Mouse (Mus musculus): ENCODE measurements around the gene Tbcd. TPM values are rescaled to one million over a fixed set of nuclear protein-coding genes. Genes with fewer than 3 reads are reported as not detected.

Gene Tbcd
- polyA plus RNA-seq, 1 experiment = 51.3 TPM

DNA sequence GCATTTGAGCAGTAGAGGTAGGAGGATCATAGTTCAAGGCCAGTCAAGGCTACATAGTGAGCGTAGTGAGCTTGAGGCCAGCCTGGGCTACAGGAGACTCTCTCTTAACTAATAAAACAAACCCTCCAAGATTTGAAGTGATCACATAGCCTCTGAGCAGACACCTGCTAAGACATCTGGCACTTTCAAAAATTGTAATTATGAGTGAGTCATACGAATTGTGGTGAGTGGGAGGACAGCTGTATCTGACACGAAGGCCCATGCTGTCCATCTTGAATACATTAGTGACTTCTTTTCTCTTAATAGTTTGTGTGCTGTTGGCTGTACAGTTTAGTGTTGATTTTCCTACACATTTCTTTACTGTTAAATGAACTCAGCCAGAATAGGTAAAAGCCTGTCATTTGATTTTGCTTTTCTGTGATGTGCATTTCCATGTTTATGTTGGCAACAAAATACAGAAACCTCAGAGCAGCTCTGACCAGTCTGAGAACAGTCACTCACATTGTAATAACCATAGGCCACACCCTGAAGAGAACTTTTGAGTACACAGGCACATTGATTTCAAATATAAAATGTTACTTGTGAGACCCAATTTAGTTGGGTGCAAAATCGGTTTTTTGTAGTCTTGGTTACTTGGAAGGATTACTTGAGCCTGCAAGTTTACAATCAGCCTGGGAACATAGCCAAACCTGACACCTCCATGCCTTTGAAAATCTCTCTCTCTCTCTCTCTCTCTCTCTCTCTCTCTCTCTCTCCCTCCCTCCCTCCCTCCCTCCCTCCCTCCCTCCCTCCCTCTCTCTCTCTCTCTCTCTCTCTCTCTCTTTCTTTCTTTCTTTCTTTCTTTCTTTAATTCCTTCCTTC lies 50.5 kb downstream of the Tbcd start:
- 67% methylated on average over 4 of the region's 4 CpGs for WGBS
- TF ChIP-seq POLR2A (IDR thresholded peaks at IDR 0.05; ENCODE audit: borderline replicate concordance, extremely low read depth, low read depth, low read length) = no peak
- no peak for TF ChIP-seq CTCF (IDR thresholded peaks at IDR 0.05; ENCODE audit: insufficient read depth, low read length)
- H3K4me3 ChIP-seq (replicated peaks; ENCODE audit: extremely low read depth, low read depth, low read length) = no peak overlapping the region
- DNase-seq = no peak
- H3K4me1 ChIP-seq (ENCODE audit: control insufficient read depth, insufficient read depth, low read length) = no peaks in the 10 kb centered on the region

DNA sequence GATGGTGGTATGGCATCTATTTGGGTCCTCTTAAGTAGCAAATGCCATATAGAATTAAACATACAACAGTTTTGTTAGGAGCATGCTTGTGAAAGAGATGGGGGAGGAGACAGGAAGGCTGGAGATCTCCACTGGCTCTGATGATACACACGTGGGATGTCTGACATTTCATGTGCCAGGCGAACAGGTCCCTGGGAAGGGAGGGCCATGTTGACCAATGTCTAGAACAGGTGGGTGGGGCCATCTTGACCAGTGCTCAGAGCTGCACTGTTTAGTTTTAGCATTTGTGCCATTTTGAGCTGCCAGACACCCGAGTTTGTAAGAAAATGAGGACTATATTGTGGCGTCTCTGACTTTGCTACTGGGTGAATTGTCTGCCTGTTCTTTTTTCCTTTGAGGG lies 56.7 kb downstream of the Tbcd start:
- 0 out of 2 replicates have a peak, but pooled peaks cover 5% of the 10 kb centered on the region for H3K4me1 ChIP-seq (ENCODE audit: control insufficient read depth, insufficient read depth, low read length)
- 55% methylated on average over 4 of the region's 4 CpGs for WGBS
- TF ChIP-seq POLR2A (IDR thresholded peaks at IDR 0.05; ENCODE audit: borderline replicate concordance, extremely low read depth, low read depth, low read length) = no peak
- no peak for TF ChIP-seq CTCF (IDR thresholded peaks at IDR 0.05; ENCODE audit: insufficient read depth, low read length)
- no peak for DNase-seq
- H3K4me3 ChIP-seq (replicated peaks; ENCODE audit: extremely low read depth, low read depth, low read length) = no peak overlapping the region

DNA sequence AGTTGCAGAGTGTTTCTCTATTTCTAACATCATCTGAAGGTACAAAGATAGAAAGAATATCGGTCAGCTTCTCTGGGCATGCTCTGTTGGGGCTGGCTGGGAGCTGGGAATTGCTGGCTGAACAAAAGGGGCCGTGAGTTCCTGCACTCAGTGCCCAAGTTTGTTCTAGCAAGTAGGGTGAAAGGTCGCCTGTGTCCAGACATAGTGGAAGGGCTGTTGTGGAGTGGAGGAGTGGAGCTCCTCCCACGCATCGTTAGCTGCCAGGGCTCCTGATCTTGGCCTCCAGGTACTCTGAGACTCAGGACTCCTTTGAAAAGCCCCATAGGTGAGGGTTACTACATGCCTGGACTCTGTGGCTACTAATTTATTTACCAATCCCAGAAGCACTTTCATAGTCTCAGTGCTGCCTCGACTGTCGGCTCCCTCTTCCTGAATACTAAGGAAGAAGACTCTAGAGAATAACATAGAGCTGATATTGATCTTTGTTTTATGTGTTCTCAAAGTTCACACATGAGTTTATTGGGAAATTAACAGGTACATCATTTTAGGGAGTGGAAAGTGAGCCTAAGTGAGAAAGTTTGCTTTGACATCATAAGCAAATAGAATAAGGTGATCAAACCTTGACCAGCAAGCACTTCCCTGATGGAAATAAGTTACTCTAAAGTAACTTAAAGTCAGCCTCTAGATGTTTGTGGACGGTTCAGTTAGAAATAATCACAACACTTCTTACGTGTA lies 58.9 kb downstream of the Tbcd start:
- H3K4me3 ChIP-seq (replicated peaks; ENCODE audit: extremely low read depth, low read depth, low read length) = no peak overlapping the region
- DNase-seq = no peak
- 69% methylated on average over 9 of the region's 9 CpGs for WGBS

DNA sequence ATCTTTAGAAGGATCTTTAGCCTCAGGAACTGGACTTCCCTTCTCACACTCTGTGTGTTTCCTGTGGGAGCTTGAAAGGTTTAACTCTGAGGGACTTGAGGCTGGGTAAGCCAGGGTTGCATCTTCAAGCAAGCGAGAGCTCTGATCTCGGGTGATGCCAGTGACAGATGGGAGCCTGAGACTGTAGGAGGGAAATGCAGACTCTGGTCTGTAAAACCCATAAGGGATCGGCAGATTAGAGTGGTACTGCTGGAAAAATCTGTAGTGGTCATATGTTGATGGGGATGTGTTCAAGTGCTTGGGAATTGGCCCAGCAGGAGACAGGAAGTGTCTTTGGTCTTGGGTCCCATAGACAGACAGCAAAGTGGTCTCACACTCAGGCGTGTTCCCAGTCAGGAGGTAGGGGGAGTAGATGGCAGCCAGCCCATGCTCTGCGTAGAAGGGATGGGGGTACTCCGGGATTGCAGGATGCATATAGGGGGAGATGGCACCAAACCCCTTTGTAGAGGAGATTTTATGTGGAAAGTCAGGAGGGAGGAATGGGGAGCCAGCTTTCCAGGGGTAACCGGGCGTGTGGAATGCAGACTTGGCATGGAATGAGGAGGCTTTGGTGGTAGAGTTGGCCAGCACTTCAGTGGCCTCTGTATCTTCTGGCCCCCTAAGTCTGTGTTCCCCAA lies 61.3 kb downstream of the Tbcd start:
- Histone ChIP-seq H3K4me1 (ENCODE audit: control insufficient read depth, insufficient read depth, low read length) (0 out of 2 replicates have a peak, but pooled peaks cover 5% of the 10 kb centered on the region), H3K4me3 (replicated peaks; ENCODE audit: extremely low read depth, low read depth, low read length) (no peak overlapping the region)
- no peak for DNase-seq
- WGBS = 87% methylated on average over 8 of the region's 8 CpGs
- no peak for TF ChIP-seq POLR2A (IDR thresholded peaks at IDR 0.05; ENCODE audit: borderline replicate concordance, extremely low read depth, low read depth, low read length)

More for the DNA sequence above, 58.9 kb downstream of the Tbcd start:
- H3K4me1 ChIP-seq (ENCODE audit: control insufficient read depth, insufficient read depth, low read length) = 0 out of 2 replicates have a peak, but pooled peaks cover 5% of the 10 kb centered on the region
- TF ChIP-seq POLR2A (IDR thresholded peaks at IDR 0.05; ENCODE audit: borderline replicate concordance, extremely low read depth, low read depth, low read length) (no peak), CTCF (IDR thresholded peaks at IDR 0.05; ENCODE audit: insufficient read depth, low read length) (no peak)

DNA sequence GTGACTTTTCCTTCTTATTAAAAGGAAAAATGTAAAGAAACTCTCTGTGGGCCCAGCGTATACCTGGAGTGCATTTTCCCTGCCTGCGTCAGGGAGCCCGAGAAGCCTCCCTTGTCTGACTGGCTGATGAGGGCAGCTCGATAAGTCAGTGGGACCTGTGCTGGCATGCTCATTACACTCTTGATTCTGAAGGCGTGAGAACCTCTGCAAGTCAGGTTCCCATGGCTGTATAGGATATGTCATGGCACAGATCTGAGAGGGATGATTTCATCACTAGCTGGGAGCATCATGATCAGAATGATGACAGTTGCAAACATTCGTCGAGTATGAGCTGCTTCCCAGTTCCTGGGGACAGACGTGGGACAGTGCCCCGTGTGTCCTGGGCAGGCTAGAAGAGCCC lies 64.2 kb downstream of the Tbcd start:
- no peak overlapping the region for H3K4me3 ChIP-seq (replicated peaks; ENCODE audit: extremely low read depth, low read depth, low read length)
- 83% methylated on average over 9 of the region's 9 CpGs for WGBS
- no peaks in the 10 kb centered on the region for H3K4me1 ChIP-seq (ENCODE audit: control insufficient read depth, insufficient read depth, low read length)
- no peak for DNase-seq
- TF ChIP-seq CTCF (IDR thresholded peaks at IDR 0.05; ENCODE audit: insufficient read depth, low read length) = no peak
- no peak for TF ChIP-seq POLR2A (IDR thresholded peaks at IDR 0.05; ENCODE audit: borderline replicate concordance, extremely low read depth, low read depth, low read length)

DNA sequence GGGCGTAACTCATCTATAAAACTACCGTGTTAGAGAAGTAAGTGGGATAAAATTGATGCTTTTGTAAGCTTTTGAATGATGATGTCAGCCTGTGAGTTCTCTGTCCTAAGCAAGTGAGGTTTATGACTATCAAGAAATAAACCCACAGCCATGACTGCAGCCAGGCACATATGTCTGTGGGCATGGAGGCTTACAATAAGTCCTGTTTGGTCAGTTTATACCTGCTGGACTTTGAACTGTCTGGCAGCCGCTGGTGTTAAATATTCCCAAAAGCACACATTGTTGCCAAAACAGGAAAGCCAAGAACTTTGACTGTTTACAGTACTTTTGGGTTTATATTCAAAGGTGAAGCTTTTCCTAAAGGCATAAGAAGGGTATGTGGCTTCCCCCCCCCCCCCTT lies 65.2 kb downstream of the Tbcd start:
- 72% methylated on average over 3 of the region's 3 CpGs for WGBS
- no peaks in the 10 kb centered on the region for H3K4me1 ChIP-seq (ENCODE audit: control insufficient read depth, insufficient read depth, low read length)
- TF ChIP-seq CTCF (IDR thresholded peaks at IDR 0.05; ENCODE audit: insufficient read depth, low read length) (no peak), POLR2A (IDR thresholded peaks at IDR 0.05; ENCODE audit: borderline replicate concordance, extremely low read depth, low read depth, low read length) (no peak)
- no peak for DNase-seq
- no peak overlapping the region for H3K4me3 ChIP-seq (replicated peaks; ENCODE audit: extremely low read depth, low read depth, low read length)

DNA sequence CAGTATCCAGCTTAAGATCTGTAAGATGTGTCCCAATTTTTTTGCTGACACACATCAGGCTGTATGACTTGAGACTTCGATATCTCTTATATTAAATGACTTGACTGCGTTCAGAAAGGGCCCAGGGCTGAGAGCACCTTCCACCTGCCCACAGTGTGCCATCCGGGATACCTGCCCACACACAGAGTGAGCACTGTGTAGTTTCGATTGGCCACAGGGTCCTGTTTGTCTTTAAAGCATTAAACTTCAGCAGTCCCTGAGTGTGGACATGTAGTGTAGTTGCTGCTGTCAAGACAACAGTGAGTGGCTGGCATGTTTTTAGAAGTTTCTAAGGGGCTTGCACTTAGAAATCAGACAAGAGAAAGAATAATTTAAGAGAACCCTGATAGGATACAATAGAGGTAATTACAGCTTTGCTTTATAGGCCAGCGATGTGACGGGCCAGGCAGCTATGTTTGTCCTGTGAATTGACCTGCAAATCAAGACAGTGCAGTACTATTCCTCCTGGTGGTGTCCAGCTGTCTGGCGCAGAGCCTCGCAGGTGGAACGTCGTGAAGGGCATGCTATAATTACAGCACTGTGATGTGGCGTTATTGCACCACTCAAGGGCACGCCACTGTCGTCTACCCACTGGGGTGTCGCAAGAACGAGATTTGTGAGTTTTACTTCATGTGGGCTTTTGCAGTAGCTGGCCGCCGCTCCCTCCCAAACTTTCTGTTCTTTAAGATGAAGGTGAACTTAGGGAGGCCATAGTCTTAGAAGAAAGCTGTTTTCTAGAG lies 66.1 kb downstream of the Tbcd start:
- DNase-seq = peak; percentile 25
- Histone ChIP-seq H3K4me3 (replicated peaks; ENCODE audit: extremely low read depth, low read depth, low read length) (peak overlapping the region; percentile 23), H3K4me1 (ENCODE audit: control insufficient read depth, insufficient read depth, low read length) (no peaks in the 10 kb centered on the region)
- TF ChIP-seq CTCF (IDR thresholded peaks at IDR 0.05; ENCODE audit: insufficient read depth, low read length) (no peak), POLR2A (IDR thresholded peaks at IDR 0.05; ENCODE audit: borderline replicate concordance, extremely low read depth, low read depth, low read length) (no peak)
- WGBS = 69% methylated on average over 17 of the region's 17 CpGs

DNA sequence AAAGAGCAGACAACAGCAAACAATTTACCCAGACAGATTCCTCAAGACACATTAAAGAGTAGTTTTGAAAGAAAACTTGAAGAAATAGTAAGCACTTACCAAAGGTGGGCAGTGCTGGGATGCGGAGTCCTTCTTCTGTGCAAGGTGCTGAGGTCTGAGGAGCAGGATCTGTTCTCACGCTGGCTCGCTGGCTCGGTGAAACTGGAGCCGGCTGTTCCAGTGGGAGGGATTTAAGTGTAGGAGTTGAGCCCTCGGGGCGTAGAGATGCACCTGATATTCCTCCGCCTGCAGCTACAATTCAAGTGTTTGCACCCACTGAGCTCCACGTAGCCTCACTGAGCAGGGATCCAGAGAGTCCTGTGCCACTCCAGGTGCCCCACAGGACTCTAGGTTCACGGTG lies 67.4 kb downstream of the Tbcd start, which contains the start of gene Zfp750:
Gene Zfp750, minus strand, starts transcription at position 203 of the 400 bp plus-strand sequence.
- H3K4me1 ChIP-seq (ENCODE audit: control insufficient read depth, insufficient read depth, low read length) = no peaks in the 10 kb centered on the region
- 62% methylated on average over 10 of the region's 10 CpGs for WGBS
- no peak for DNase-seq
- TF ChIP-seq CTCF (IDR thresholded peaks at IDR 0.05; ENCODE audit: insufficient read depth, low read length) = no peak
- peak; percentile 50; the same call in 1 of the 2 replicates for TF ChIP-seq POLR2A (IDR thresholded peaks at IDR 0.05; ENCODE audit: borderline replicate concordance, extremely low read depth, low read depth, low read length)
- peak within 1 kb of the TSS; percentile 23 for H3K4me3 ChIP-seq (replicated peaks; ENCODE audit: extremely low read depth, low read depth, low read length)

Measured in lung, adult 2 months (tissue).